Mouse (Mus musculus) C2C12 (cell line): ENCODE data around the gene Ndufs3.

ENCODE experiments used
- CEBPB ChIP-seq: IDR thresholded peaks from one replicate; pipeline ENCODE4 v1.6.1; 2011; ENCODE audit warnings: low read depth, mild to moderate bottlenecking, control low read depth, moderate library complexity
- CTCF ChIP-seq: IDR thresholded peaks from one replicate; pipeline ENCODE4 v1.5.1; 2011; ENCODE audit not compliant: control insufficient read depth, insufficient read depth, insufficient read length
- USF1 ChIP-seq: IDR thresholded peaks from one replicate; pipeline ENCODE4 v1.6.1; 2011; ENCODE audit warnings: low read depth, mild to moderate bottlenecking, control low read depth, moderate library complexity

GRCm38 (mm10) chr2:90940233-90941229 is 35.9 kb upstream of the Ndufs3 start, which contains the start of gene Celf1:
- TF ChIP-seq CTCF, result peak; percentile 86
- peak; percentile 45 for TF ChIP-seq USF1
- no peak for TF ChIP-seq CEBPB
